Mouse (Mus musculus) midbrain, embryonic 11.5 days (tissue): ENCODE measurements around the gene Naa40. TPM values are rescaled to one million over a fixed set of nuclear protein-coding genes. Genes with fewer than 3 reads are reported as not detected.

Experiments
- ATAC-seq: fragments of 200-750 bp; cut with Nextera tagmentation; 2 replicates; pipeline ENCODE4 v1.8.0; 2017; ENCODE audit warnings: moderate TSS enrichment, moderate library complexity; ENCODE audit not compliant: low FRiP score
- DNase-seq: peaks from one replicate; pipeline ENCODE4 v3.0.0; 2015; ENCODE audit warnings: low spot score; ENCODE audit errors: missing footprints
- H3K27ac ChIP-seq: fragments of 300-500 bp; sonication (generic); 2 replicates; pipeline ENCODE4 v1.5.1; 2014; ENCODE audit warnings: low read depth, low read length
- H3K27me3 ChIP-seq: fragments of 300-500 bp; sonication (generic); 2 replicates; pipeline ENCODE4 v1.6.1; 2014; ENCODE audit warnings: mild to moderate bottlenecking, low read length, moderate library complexity, mixed read lengths; ENCODE audit not compliant: control insufficient read depth, insufficient read depth
- H3K36me3 ChIP-seq: fragments of 300-500 bp; sonication (generic); 2 replicates; pipeline ENCODE4 v1.6.1; 2014; ENCODE audit warnings: mild to moderate bottlenecking, low read length, moderate library complexity, mixed read lengths; ENCODE audit not compliant: control insufficient read depth, insufficient read depth
- H3K4me1 ChIP-seq: fragments of 300-500 bp; sonication (generic); 2 replicates; pipeline ENCODE4 v1.6.1; 2014; ENCODE audit warnings: low read length; ENCODE audit not compliant: control insufficient read depth, insufficient read depth
- H3K4me2 ChIP-seq: fragments of 300-500 bp; sonication (generic); 2 replicates; pipeline ENCODE4 v1.6.1; 2014; ENCODE audit warnings: mild to moderate bottlenecking, moderate library complexity
- H3K4me3 ChIP-seq: fragments of 300-500 bp; sonication (generic); 2 replicates; pipeline ENCODE4 v1.5.1; 2014; ENCODE audit warnings: low read depth, low read length
- H3K9ac ChIP-seq: fragments of 300-500 bp; sonication (generic); 2 replicates; pipeline ENCODE4 v1.6.1; 2014; ENCODE audit warnings: low read length
- H3K9me3 ChIP-seq: fragments of 300-500 bp; sonication (generic); 2 replicates; pipeline ENCODE4 v1.6.1; 2016; ENCODE audit warnings: low read length; ENCODE audit not compliant: control insufficient read depth
- WGBS: fragments of 180-500 bp; shearing (Covaris S2); extraction: QIAGEN DNeasy Blood & Tissue Kit; methylation state at CpG from one replicate; pipeline ENCODE4 v1.1.7; 2014; 5-methylcytosine and 5-hydroxymethylcytosine counted together
- polyA plus RNA-seq: library from polyadenylated mRNA; unstranded; fragments of >200 nt; fragmentation: Nextera tagmentation; extraction: Ambion mirVana; gene quantifications from 2 replicates; pipeline ENCODE4 v1.2.1, GENCODE M21; 2014

The Naa40 gene
- polyA plus RNA-seq, 1 experiment from 2014 or later: 103 TPM

DNA sequence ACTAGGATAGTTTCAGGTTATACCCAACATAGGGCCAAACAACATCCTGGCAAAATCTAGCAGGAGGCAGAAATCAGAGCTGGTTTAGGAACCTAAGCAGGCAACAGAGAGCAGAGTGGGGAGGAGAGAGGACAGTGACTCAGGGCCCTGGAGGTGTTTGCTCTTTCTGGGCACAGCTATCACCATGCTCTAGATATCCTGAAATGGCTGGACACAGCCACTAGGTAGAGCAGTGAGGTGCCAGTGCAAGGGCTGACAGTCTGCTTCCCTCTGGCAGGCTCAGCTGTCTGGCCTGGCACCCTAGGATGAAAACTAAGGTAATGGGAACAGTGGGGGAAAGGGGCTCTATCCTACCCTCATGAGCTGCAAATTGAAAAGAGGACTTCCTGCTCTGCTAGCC lies 17.5 kb downstream of the Naa40 start:
- H3K27me3 ChIP-seq: no peaks in the 10 kb centered on the region
- no peak overlapping the region for H3K9ac ChIP-seq
- no peak overlapping the region for H3K27ac ChIP-seq
- no peak overlapping the region for H3K4me2 ChIP-seq
- H3K4me3 ChIP-seq: no peak overlapping the region
- no peaks in the 10 kb centered on the region for H3K9me3 ChIP-seq
- no peak for DNase-seq
- H3K4me1 ChIP-seq: no peaks in the 10 kb centered on the region
- no peak for ATAC-seq
- peaks cover 15% of the 10 kb centered on the region; the same call in 1 of the 2 replicates for H3K36me3 ChIP-seq

DNA sequence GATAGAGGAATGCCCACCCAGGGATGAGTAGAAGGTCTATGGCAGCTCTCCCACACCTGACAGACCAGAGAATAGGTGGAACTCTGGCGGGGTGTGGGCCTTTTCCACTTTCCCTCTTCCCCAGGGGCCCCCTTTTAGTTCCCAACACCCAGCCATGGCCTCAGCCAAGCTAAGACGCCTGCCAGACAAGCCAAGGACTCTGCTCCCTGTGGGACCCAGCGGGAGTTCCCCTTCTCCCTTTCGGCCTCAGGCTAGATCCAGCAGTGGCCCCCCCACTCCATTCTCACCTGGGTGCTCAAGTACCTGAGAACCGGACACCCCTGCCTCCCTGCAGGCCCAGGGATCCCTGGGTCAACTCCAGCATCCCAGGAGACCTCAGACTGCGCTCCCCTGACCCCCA lies 18.8 kb downstream of the Naa40 start:
- Histone ChIP-seq H3K36me3 (peaks cover 6% of the 10 kb centered on the region; the same call in 1 of the 2 replicates), H3K4me2 (no peak overlapping the region), H3K9ac (no peak overlapping the region), H3K4me3 (no peak overlapping the region), H3K4me1 (peaks cover 3% of the 10 kb centered on the region), H3K9me3 (no peaks in the 10 kb centered on the region), H3K27me3 (no peaks in the 10 kb centered on the region), H3K27ac (no peak overlapping the region)
- WGBS: 85% methylated on average over 6 of the region's 6 CpGs
- ATAC-seq (no peak), DNase-seq (no peak)

- WGBS: 96% methylated on average over 5 of the region's 5 CpGs
- ATAC-seq (no peak), DNase-seq (no peak)
- peaks cover 7% of the 10 kb centered on the region for H3K36me3 ChIP-seq
- no peaks in the 10 kb centered on the region for H3K27me3 ChIP-seq
- H3K4me2 ChIP-seq: no peak overlapping the region
- H3K9ac ChIP-seq: no peak overlapping the region
- H3K4me3 ChIP-seq: no peak overlapping the region
- peaks cover 15% of the 10 kb centered on the region for H3K4me1 ChIP-seq
- H3K9me3 ChIP-seq: no peaks in the 10 kb centered on the region
- H3K27ac ChIP-seq: no peak overlapping the region
Measured at GRCm38 (mm10) chr19:7218753-7219152, 22.2 kb downstream of the Naa40 start.

DNA sequence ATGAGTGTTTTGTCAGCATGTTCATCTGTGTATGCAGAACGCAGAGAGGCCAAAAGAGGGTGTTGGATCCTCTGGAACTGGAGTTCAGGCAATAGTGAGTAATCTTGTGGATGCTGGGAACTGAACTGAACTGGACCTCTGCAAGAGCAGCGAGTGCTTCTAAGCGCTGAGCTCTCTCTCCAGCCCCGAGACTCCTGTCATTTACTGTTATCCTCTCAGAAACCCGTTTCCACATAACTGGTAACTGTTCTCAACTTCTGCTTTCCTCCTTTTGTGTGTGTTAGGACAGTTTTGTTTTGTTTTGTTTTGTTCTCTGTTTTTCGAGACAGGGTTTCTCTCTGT lies 23.1 kb downstream of the Naa40 start:
- ATAC-seq (no peak; the same call in 1 of the 2 replicates), DNase-seq (no peak)
- Histone ChIP-seq H3K27ac (peak overlapping the region; percentile 40), H3K27me3 (no peaks in the 10 kb centered on the region), H3K9me3 (no peaks in the 10 kb centered on the region), H3K4me3 (peak overlapping the region; percentile 93), H3K36me3 (peaks cover 8% of the 10 kb centered on the region), H3K4me1 (peaks cover 15% of the 10 kb centered on the region), H3K4me2 (peak overlapping the region; percentile 74), H3K9ac (peak overlapping the region; percentile 59; the same call in 1 of the 2 replicates)
- WGBS: 12% methylated on average over 6 of the region's 6 CpGs

DNA sequence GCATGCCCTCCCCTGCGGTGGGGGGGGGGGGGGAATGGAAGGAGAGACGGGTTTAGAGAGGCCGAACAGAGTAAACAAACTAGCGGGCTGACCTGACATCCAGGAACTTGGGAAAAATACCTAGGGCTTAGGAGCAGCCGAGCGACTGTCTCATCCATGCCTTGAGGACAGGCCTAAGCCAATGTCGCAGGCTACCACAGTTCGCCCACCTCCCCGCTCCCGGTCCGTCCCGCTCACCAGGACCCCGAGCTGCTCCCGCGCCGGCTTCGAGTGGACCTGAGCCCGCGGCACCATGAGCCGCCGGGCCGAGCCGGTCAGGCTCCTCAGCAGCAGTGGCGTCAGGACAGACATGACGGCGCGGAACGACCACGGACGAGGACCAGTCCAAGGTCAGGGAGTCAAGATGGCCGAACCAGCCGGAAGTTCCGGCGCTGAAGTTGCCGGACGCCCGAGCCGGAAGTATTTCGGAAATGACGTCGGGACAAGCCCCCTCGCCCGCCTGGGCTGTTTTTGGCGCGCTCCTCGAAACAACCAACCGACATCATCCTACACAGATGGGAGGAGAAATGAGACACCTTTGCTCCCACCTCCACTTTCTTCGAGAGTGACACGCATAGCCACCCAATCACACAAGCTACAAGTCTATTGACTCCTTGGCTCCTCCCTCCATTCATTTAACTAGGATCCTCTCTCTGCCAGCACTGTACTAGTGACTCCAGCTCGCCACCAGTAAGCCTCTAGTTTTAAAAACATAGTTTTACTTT lies 23.6 kb downstream of the Naa40 start, which contains the start of gene Cox8a:
Cox8a (minus strand) TSS at position 455 of the 764 bp plus-strand sequence.
- Histone ChIP-seq H3K4me3 (peak within 1 kb of the TSS; percentile 93), H3K27ac (peak within 1 kb of the TSS; percentile 44), H3K9ac (peak within 1 kb of the TSS; percentile 85), H3K9me3 (no peaks in the 10 kb centered on the region), H3K27me3 (no peaks in the 10 kb centered on the region), H3K36me3 (peaks cover 8% of the 10 kb centered on the region), H3K4me1 (peaks cover 15% of the 10 kb centered on the region), H3K4me2 (peak within 1 kb of the TSS; percentile 74)
- ATAC-seq: peak; percentile 98
- under 1% methylated on average over 50 of the region's 50 CpGs for WGBS
- DNase-seq: peak; percentile 99

- no peak overlapping the region for H3K9ac ChIP-seq
- no peak overlapping the region for H3K4me2 ChIP-seq
- DNase-seq: no peak
- H3K27ac ChIP-seq: no peak overlapping the region
- H3K4me1 ChIP-seq: peaks cover 15% of the 10 kb centered on the region
- ATAC-seq: no peak
- H3K4me3 ChIP-seq: no peak overlapping the region
- H3K9me3 ChIP-seq: no peaks in the 10 kb centered on the region
- H3K27me3 ChIP-seq: no peaks in the 10 kb centered on the region
- H3K36me3 ChIP-seq: peaks cover 8% of the 10 kb centered on the region
- 93% methylated on average over 5 of the region's 5 CpGs for WGBS
Measured at GRCm38 (mm10) chr19:7214484-7214883, 26.5 kb downstream of the Naa40 start.

DNA sequence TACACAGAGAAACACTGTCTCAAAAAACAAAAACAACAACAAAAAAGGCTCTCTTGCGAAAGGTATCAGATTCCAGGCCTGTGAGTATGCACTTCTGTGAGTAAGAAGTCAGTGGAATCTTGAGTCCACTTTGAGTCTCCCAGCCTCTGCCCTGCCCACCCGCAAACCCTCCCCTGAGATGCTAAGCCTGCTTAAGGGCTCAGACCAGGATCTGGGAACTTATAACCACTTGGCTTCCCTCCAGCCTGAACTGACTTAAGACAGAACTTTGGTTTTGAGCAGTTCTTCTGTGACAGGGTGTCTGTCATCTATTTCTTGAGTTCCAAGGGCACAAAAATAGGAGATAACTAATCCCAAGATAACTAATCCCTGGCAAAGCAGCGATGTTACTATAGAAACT lies 28.0 kb downstream of the Naa40 start:
- no peak for DNase-seq
- peaks cover 15% of the 10 kb centered on the region for H3K4me1 ChIP-seq
- H3K27ac ChIP-seq: no peak overlapping the region
- H3K27me3 ChIP-seq: no peaks in the 10 kb centered on the region
- H3K9ac ChIP-seq: no peak overlapping the region
- ATAC-seq: no peak
- H3K4me2 ChIP-seq: no peak overlapping the region
- H3K36me3 ChIP-seq: peaks cover 8% of the 10 kb centered on the region
- no peaks in the 10 kb centered on the region for H3K9me3 ChIP-seq
- WGBS: 95% methylated on average over 3 of the region's 3 CpGs
- H3K4me3 ChIP-seq: no peak overlapping the region

GRCm38 (mm10) chr19:7212216-7212615 lies 28.8 kb downstream of the Naa40 start:
- Histone ChIP-seq H3K4me1 (peaks cover 12% of the 10 kb centered on the region), H3K36me3 (peaks cover 8% of the 10 kb centered on the region), H3K4me3 (no peak overlapping the region), H3K27ac (no peak overlapping the region), H3K27me3 (no peaks in the 10 kb centered on the region), H3K9ac (no peak overlapping the region), H3K9me3 (no peaks in the 10 kb centered on the region), H3K4me2 (no peak overlapping the region)
- WGBS: 92% methylated on average over 1 of the region's 1 CpGs
- ATAC-seq (no peak), DNase-seq (no peak)

DNA sequence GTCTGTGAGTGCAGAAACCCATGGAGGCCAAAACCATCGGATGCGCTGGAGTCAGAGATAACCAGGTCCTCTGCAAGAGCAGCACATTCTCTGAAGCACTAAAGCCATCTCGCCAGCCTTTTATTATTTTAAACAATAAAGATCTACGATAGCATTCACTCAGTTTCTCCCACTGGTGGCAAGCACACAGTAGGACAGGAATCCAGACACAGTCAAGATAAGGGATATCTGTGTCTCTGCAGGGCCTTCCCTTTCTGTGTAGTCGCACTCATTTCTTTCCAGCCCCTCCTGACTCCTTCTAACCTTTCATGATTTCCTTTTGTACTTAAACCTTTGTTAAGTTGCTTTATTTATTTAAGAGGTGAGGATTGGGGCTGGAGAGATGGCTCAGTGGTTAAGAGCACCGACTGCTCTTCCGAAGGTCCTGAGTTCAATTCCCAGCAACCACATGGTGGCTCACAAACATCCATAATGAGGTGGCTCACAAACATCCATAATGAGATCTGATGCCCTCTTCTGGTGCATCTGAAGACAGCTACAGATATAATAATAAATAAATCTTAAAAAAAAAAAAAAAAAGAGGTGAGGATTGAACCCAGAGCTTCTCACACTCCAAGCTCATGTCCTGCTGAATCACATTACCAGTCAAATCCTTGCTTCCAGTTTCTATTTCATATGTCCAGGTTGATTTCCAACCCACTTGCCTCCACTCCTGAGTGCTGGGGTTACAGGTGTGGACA lies 30.9 kb downstream of the Naa40 start:
- H3K9me3 ChIP-seq: no peaks in the 10 kb centered on the region
- WGBS: 90% methylated on average over 7 of the region's 7 CpGs
- ATAC-seq: no peak

More for the DNA sequence above, 30.9 kb downstream of the Naa40 start:
- Histone ChIP-seq H3K4me3 (no peak overlapping the region), H3K27ac (no peak overlapping the region), H3K9ac (no peak overlapping the region), H3K27me3 (no peaks in the 10 kb centered on the region), H3K36me3 (peaks cover 8% of the 10 kb centered on the region), H3K4me1 (peaks cover 7% of the 10 kb centered on the region), H3K4me2 (no peak overlapping the region)
- no peak for DNase-seq
